Mouse (Mus musculus) testis, adult 2 months (tissue): ENCODE data around the gene Nfkb2. TPM values are rescaled to one million over a fixed set of nuclear protein-coding genes. Genes with fewer than 3 reads are reported as not detected.

Experiments used
- H3K27ac ChIP-seq: fragments of 200-500 bp; 2 replicates; pipeline ENCODE4 v1.5.1; 2012; ENCODE audit warnings: low read depth, low read length; ENCODE audit not compliant: control insufficient read depth, insufficient read depth
- H3K27me3 ChIP-seq: fragments of 200-500 bp; 2 replicates; pipeline ENCODE4 v1.6.1; 2012; ENCODE audit warnings: mild to moderate bottlenecking, low read length, moderate library complexity; ENCODE audit not compliant: control insufficient read depth, insufficient read depth
- H3K36me3 ChIP-seq: fragments of 200-500 bp; 2 replicates; pipeline ENCODE4 v1.6.1; 2012; ENCODE audit warnings: mild to moderate bottlenecking, low read length; ENCODE audit not compliant: control insufficient read depth, insufficient read depth
- H3K4me1 ChIP-seq: fragments of 200-500 bp; 2 replicates; pipeline ENCODE4 v1.6.1; 2012; ENCODE audit warnings: low read length; ENCODE audit not compliant: control insufficient read depth, insufficient read depth
- H3K4me3 ChIP-seq: fragments of 200-500 bp; 2 replicates; pipeline ENCODE4 v1.5.1; 2012; ENCODE audit warnings: low read depth, mild to moderate bottlenecking, low read length, moderate library complexity, mixed read lengths; ENCODE audit not compliant: control insufficient read depth
- CTCF ChIP-seq: fragments of 200-500 bp; IDR thresholded peaks from 2 replicates; pipeline ENCODE4 v1.5.1; 2012; ENCODE audit warnings: low read depth, mild to moderate bottlenecking, inconsistent platforms, low read length, moderate library complexity; ENCODE audit not compliant: control insufficient read depth, insufficient read depth, insufficient replicate concordance
- POLR2A ChIP-seq: fragments of 200-500 bp; IDR thresholded peaks from 2 replicates; pipeline ENCODE4 v1.6.1; 2012; ENCODE audit warnings: low read depth, mild to moderate bottlenecking, inconsistent platforms, low read length, moderate library complexity; ENCODE audit not compliant: control insufficient read depth
- polyA plus RNA-seq: library from polyadenylated mRNA; depleted of rRNA; stranded (reverse); fragments of >200 nt; gene quantifications from 2 replicates; pipeline ENCODE4 v1.2.3, GENCODE M21; 2012

Gene Nfkb2
- polyA plus RNA-seq, 1 experiment: 2.5 TPM

GRCm38 (mm10) chr19:46287566-46287965 is 16.6 kb upstream of the Nfkb2 start:
- no peaks in the 10 kb centered on the region; the same call in none of the 2 replicates for H3K36me3 ChIP-seq
- no peaks in the 10 kb centered on the region for H3K27me3 ChIP-seq
- no peak overlapping the region for H3K4me3 ChIP-seq
- no peaks in the 10 kb centered on the region for H3K4me1 ChIP-seq
- no peak overlapping the region for H3K27ac ChIP-seq
- no peak for TF ChIP-seq POLR2A
- no peak for TF ChIP-seq CTCF

GRCm38 (mm10) chr19:46290535-46291105 is 13.5 kb upstream of the Nfkb2 start:
- H3K27ac ChIP-seq: no peak overlapping the region

DNA sequence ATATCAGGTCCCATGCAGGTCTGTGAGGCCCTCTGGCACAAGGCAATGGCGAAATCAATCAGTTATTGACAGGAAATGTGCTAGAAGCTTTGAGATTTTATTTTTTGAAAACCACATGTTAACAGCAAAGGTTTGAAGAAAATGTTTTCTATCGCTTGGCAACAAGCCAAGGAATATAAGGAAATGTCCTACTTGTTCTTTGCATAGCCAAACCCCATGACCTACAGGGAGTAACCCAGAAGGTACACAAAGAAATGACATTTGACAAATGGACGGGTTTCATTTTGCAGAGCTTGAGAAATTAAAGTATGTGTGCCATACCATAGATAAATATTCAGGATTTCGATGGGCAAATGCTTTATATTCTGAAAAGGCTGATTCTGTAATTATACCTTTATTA is 7.2 kb upstream of the Nfkb2 start:
- TF ChIP-seq CTCF (no peak), POLR2A (no peak)
- Histone ChIP-seq H3K27me3 (no peaks in the 10 kb centered on the region), H3K36me3 (no peaks in the 10 kb centered on the region), H3K4me3 (no peak overlapping the region), H3K27ac (no peak overlapping the region), H3K4me1 (no peaks in the 10 kb centered on the region)

More at GRCm38 (mm10) chr19:46290535-46291105, 13.5 kb upstream of the Nfkb2 start:
- no peaks in the 10 kb centered on the region; the same call in 1 of the 2 replicates for H3K36me3 ChIP-seq
- no peaks in the 10 kb centered on the region for H3K27me3 ChIP-seq
- no peak overlapping the region for H3K4me3 ChIP-seq
- TF ChIP-seq CTCF: no peak
- H3K4me1 ChIP-seq: no peaks in the 10 kb centered on the region

- no peak overlapping the region for H3K4me3 ChIP-seq
- peaks cover 2% of the 10 kb centered on the region; the same call in 1 of the 2 replicates for H3K27me3 ChIP-seq
- peaks cover 14% of the 10 kb centered on the region for H3K4me1 ChIP-seq
- no peaks in the 10 kb centered on the region for H3K36me3 ChIP-seq
- TF ChIP-seq POLR2A (no peak), CTCF (no peak)
- no peak overlapping the region for H3K27ac ChIP-seq
These were observed 3.6 kb upstream of the Nfkb2 start for GRCm38 (mm10) chr19:46300294-46301045.

GRCm38 (mm10) chr19:46302551-46302950 is 1.6 kb upstream of the Nfkb2 start:
- H3K4me3 ChIP-seq: no peak overlapping the region
- TF ChIP-seq POLR2A: no peak
- H3K36me3 ChIP-seq: no peaks in the 10 kb centered on the region
- peaks cover 17% of the 10 kb centered on the region for H3K4me1 ChIP-seq
- peaks cover 2% of the 10 kb centered on the region; the same call in 1 of the 2 replicates for H3K27me3 ChIP-seq
- H3K27ac ChIP-seq: no peak overlapping the region

- no peak overlapping the region; the same call in 1 of the 2 replicates for H3K4me3 ChIP-seq
- no peak overlapping the region for H3K27ac ChIP-seq
These were observed 587 bp upstream of the Nfkb2 start for GRCm38 (mm10) chr19:46303251-46304215.

DNA sequence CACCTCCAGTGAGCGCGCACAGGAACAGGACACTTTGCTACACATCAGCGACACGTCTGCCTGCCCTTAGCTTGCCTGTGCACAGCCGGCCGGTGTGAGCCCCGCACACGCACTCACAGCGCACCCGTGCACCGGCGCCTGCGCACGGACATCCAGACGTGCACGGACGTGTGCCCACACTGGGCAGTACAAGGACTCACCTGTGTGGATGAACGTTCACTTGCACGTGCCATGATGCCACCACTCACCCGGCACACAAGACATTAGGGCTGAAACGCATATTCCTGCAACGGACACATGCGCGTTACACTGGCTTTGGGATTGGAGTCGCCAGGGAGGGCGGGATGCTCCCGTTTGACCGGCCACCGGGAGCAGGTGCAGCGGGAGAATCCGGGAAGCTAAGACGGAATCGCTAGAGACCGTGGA is 801 bp downstream of the Nfkb2 start:
- H3K4me3 ChIP-seq: peak overlapping the region; percentile 84
- TF ChIP-seq CTCF (no peak), POLR2A (no peak)
- H3K27me3 ChIP-seq: peaks cover 2% of the 10 kb centered on the region; the same call in 1 of the 2 replicates
- peaks cover 39% of the 10 kb centered on the region for H3K4me1 ChIP-seq
- no peaks in the 10 kb centered on the region for H3K36me3 ChIP-seq
- peak overlapping the region; percentile 40 for H3K27ac ChIP-seq

More at GRCm38 (mm10) chr19:46303251-46304215, 587 bp upstream of the Nfkb2 start:
- H3K4me1 ChIP-seq: peaks cover 25% of the 10 kb centered on the region
- H3K27me3 ChIP-seq: peaks cover 2% of the 10 kb centered on the region; the same call in 1 of the 2 replicates
- no peaks in the 10 kb centered on the region for H3K36me3 ChIP-seq
- TF ChIP-seq CTCF: no peak
- TF ChIP-seq POLR2A: no peak
